9 mouse cellular contexts compared by ENCODE assay signal in genomic region chr15:36854900-36855321, GRCm38 (mm10).
DNase-seq lines count a peak whose midpoint lies in the region; ATAC-seq and TF ChIP-seq lines count a peak whose summit lies in the region.
"Had no signal": no experiment of that assay in that cellular context is flagged by ENCODE, and none has a peak within 500 bp of the region (broad histone marks: within the 10 kb centered on the region; RNA-seq: fewer than 3 reads in every experiment).

No protein-coding gene starts in this region.

- H3K4me2 ChIP-seq in myocyte (ENCODE audit: low read depth): peak overlapping the region; percentile 95

- no peak overlapping the region for H3K4me3 ChIP-seq in myocyte
- H3K4me3 ChIP-seq: hindbrain, embryonic 10.5 days had no signal

- intact Hi-C loops in left cerebral cortex, postnatal 4 days (cut with DNase I): no loop called here

- peak; percentile 21 for DNase-seq in left cerebral cortex, postnatal 4 days
- no peak for DNase-seq in left cerebral cortex, adult 8-10 months (ENCODE audit: low spot score in 2 of 2)
- peak; percentile 55 for DNase-seq in brain, adult 2 months (ENCODE audit: low read depth, low spot score)
- DNase-seq in heart, adult 8-10 months (ENCODE audit: low spot score): peak; percentile 57
- no peak for DNase-seq in kidney, adult 8-10 months

- H3K79me2 ChIP-seq in myocyte (ENCODE audit: control insufficient read depth, insufficient read depth): no peaks in the 10 kb centered on the region

- H3K36me3 ChIP-seq in myocyte (ENCODE audit: control insufficient read depth, insufficient read depth): no peaks in the 10 kb centered on the region
- H3K36me3 ChIP-seq: hindbrain, embryonic 10.5 days had no signal

- ATAC-seq in activated CD4-positive, CD25-positive, alpha-beta regulatory T cell, adult 4 months: no peak

- TF ChIP-seq POLR2A in myocyte (IDR thresholded peaks at IDR 0.05; ENCODE audit: insufficient read length, low read depth): no peak

- H3ac ChIP-seq in myocyte (ENCODE audit: control insufficient read depth, insufficient read length): no peak overlapping the region

- H3K27me3 ChIP-seq in myocyte (ENCODE audit: control insufficient read depth, insufficient read depth, insufficient read length): no peaks in the 10 kb centered on the region
- H3K27me3 ChIP-seq: megakaryocyte, embryonic 14.5 days had no signal

TF ChIP-seq in myocyte, 11 proteins besides CTCF, POLR2A, EP300 and RAD21:
- TF ChIP-seq TCF3 (IDR thresholded peaks at IDR 0.05; ENCODE audit: insufficient read length, low read depth) (no peak), MAX (IDR thresholded peaks at IDR 0.05; ENCODE audit: low read depth) (peak; percentile 39), POLR2AphosphoS2 (IDR thresholded peaks at IDR 0.05; ENCODE audit: insufficient read length, low read depth) (no peak), SRF (IDR thresholded peaks at IDR 0.05; ENCODE audit: control insufficient read depth, insufficient read length, low read depth) (no peak), REST (IDR thresholded peaks at IDR 0.05; ENCODE audit: insufficient read depth, insufficient read length) (no peak), MYOD1 (IDR thresholded peaks at IDR 0.05; ENCODE audit: control insufficient read depth in 1 of 3, insufficient read length in 2 of 3, low read depth in 2 of 3) (peak; percentile 83 to 89 (median 83)), USF1 (IDR thresholded peaks at IDR 0.05; ENCODE audit: low read depth) (no peak), CEBPB (IDR thresholded peaks at IDR 0.05; ENCODE audit: insufficient read depth, poor library complexity, severe bottlenecking) (no peak), MYOG (IDR thresholded peaks at IDR 0.05; ENCODE audit: control insufficient read depth in 1 of 3, insufficient read depth in 1 of 3, insufficient read length in 2 of 3, low read depth in 2 of 3) (peak; percentile 44 to 98 (median 86)), TCF12 (IDR thresholded peaks at IDR 0.05; ENCODE audit: insufficient read depth, poor library complexity, severe bottlenecking) (peak; percentile 76), E2F4 (IDR thresholded peaks at IDR 0.05; ENCODE audit: insufficient read depth) (no peak)
TF ChIP-seq in myocyte: peak in this region for 4.

Comparison
In these comparisons a context has a peak if more than half of its experiments do, and no peak if none do; other contexts are left out.
1. DNase-seq: peak in left cerebral cortex, postnatal 4 days (single experiment), brain, adult 2 months (single experiment) and heart, adult 8-10 months (single experiment); none in left cerebral cortex, adult 8-10 months (0 of 2) and kidney, adult 8-10 months (0 of 2).